Mouse (Mus musculus): Measurements from ENCODE around the gene Tldc2. TPM values are rescaled to one million over a fixed set of nuclear protein-coding genes. Genes with fewer than 3 reads are reported as not detected.

The Tldc2 gene
- polyA plus RNA-seq, 1 experiment from 2014 or later: not detected

DNA sequence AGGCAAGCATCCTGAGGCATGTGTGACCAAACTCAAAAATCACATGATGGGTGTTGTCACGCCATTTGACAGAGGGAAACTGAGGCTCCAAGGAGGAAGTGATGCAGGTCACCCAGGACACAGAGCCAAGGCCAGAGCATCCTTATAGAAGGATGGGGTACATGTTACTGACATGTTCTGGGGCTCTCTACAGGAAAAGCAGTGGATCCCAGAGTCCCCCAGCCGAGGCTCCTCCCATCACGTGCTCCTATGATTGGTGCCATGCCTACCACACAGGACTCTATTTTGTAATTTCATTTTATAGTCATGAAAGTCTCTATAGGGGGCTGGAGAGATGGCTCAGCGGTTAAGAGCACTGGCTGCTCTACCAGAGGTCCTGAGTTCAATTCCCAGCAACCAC is 29.1 kb upstream of the Tldc2 start:
- Histone ChIP-seq H3K36me3 (ENCODE audit: control insufficient read depth, insufficient read depth, low read length) (peaks cover 7% of the 10 kb centered on the region; the same call in 1 of the 2 replicates), H3K4me1 (replicated peaks; ENCODE audit: control insufficient read depth, insufficient read depth, low read length) (peaks cover 12% of the 10 kb centered on the region), H3K9ac (ENCODE audit: low read depth, low read length) (no peak overlapping the region), H3K9me3 (ENCODE audit: control insufficient read depth, low read length) (no peaks in the 10 kb centered on the region), H3K27me3 (ENCODE audit: control insufficient read depth, insufficient read depth, low read length) (no peaks in the 10 kb centered on the region), H3K27ac (ENCODE audit: low read depth, low read length) (no peak overlapping the region), H3K4me2 (replicated peaks; ENCODE audit: low read depth, low read length) (no peak overlapping the region), H3K4me3 (ENCODE audit: low read depth, low read length) (no peak overlapping the region)
- ATAC-seq (ENCODE audit: low FRiP score): no peak
- no peak for DNase-seq (ENCODE audit: low spot score)
- WGBS: 85% methylated on average over 4 of the region's 4 CpGs

DNA sequence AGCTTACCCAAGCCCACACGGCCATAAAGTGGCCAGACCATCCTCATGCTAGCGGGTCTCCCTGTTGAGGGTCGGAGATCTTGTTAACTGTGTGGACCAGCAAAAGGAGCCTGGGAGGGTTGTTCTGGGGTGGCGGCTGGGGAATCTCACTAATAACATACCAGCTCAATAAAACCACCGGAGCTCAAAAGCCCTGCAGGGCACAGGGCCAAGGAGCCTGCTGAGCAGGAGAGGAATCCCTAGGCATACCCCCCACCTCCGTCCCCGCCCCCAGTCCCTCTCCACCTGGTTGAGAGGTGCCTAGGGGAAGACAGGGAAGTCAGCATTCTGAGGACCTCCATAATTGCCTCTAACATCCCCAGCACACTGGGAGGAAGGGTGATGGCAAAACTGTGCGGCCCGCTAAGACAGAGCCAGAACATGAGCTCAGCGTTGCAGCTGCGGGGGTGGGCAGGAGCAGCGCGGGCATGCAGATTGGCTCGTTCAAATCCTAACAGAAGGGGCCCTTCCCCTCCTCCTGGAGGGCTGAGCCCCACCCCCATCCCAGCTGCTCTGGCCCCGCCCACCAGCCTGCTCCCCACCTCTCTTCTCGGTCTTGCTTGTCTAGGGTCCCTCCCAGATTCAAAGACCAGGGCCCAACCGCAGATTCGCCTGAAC is 28.4 kb upstream of the Tldc2 start:
- 0 out of 2 replicates have a peak, but pooled peaks cover 5% of the 10 kb centered on the region for H3K36me3 ChIP-seq (ENCODE audit: control insufficient read depth, insufficient read depth, low read length)
- H3K9ac ChIP-seq (ENCODE audit: low read depth, low read length): peak overlapping the region; percentile 47; the same call in 1 of the 2 replicates
- ATAC-seq (ENCODE audit: low FRiP score) (peak; percentile 88), DNase-seq (ENCODE audit: low spot score) (peak; percentile 79)
- peaks cover 12% of the 10 kb centered on the region for H3K4me1 ChIP-seq (replicated peaks; ENCODE audit: control insufficient read depth, insufficient read depth, low read length)
- WGBS: 13% methylated on average over 18 of the region's 18 CpGs
- no peaks in the 10 kb centered on the region for H3K27me3 ChIP-seq (ENCODE audit: control insufficient read depth, insufficient read depth, low read length)
- H3K4me3 ChIP-seq (ENCODE audit: low read depth, low read length): no peak overlapping the region
- peak overlapping the region; percentile 32 for H3K4me2 ChIP-seq (replicated peaks; ENCODE audit: low read depth, low read length)
- peak overlapping the region; percentile 83 for H3K27ac ChIP-seq (ENCODE audit: low read depth, low read length)
- no peaks in the 10 kb centered on the region for H3K9me3 ChIP-seq (ENCODE audit: control insufficient read depth, low read length)

DNA sequence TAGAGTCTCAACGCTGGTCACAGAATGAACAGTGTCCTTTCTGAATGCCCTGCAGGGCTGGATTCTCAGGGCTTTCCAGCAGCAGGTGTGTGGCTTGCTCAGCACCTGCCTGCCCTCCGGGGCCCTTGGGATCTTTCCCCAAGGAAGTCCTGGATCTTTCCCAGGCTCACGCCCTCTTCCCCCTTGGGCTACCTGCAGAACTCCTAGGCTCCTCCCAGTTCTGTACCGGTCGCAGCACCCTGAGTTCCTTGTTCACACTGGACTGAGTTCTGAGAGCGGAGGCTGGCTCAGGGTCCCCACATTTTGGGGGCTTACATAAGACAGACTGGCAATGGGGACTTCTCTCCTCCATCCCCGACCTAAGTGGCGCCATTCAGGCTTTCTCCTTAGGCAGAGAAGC is 27.7 kb upstream of the Tldc2 start:
- Histone ChIP-seq H3K27me3 (ENCODE audit: control insufficient read depth, insufficient read depth, low read length) (no peaks in the 10 kb centered on the region), H3K9ac (ENCODE audit: low read depth, low read length) (peak overlapping the region; percentile 44; the same call in 1 of the 2 replicates), H3K36me3 (ENCODE audit: control insufficient read depth, insufficient read depth, low read length) (0 out of 2 replicates have a peak, but pooled peaks cover 4% of the 10 kb centered on the region), H3K4me3 (ENCODE audit: low read depth, low read length) (no peak overlapping the region), H3K27ac (ENCODE audit: low read depth, low read length) (peak overlapping the region; percentile 83; the same call in 1 of the 2 replicates), H3K9me3 (ENCODE audit: control insufficient read depth, low read length) (no peaks in the 10 kb centered on the region), H3K4me2 (replicated peaks; ENCODE audit: low read depth, low read length) (no peak overlapping the region), H3K4me1 (replicated peaks; ENCODE audit: control insufficient read depth, insufficient read depth, low read length) (peaks cover 12% of the 10 kb centered on the region)
- 62% methylated on average over 8 of the region's 8 CpGs for WGBS
- DNase-seq (ENCODE audit: low spot score): no peak
- peak; percentile 23; the same call in 1 of the 2 replicates for ATAC-seq (ENCODE audit: low FRiP score)

DNA sequence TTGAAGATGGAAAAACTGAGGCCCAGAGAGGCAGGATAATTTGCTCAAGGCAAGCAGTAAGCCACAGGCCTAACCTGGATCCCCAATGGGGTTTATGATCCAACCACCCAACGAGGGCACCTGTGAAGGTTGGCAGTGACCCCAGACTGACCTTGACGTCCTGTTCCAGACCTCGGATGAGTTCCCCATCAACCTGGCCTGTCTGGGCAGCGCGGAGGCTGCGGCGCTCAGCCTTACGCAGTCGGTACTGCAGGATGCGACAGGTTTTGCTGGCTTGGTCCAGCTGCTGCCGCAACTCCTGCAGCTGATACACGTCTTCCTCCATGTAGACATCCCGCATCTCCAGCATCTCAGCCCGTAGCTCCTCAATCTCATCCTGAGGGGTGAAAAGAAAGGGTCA is 26.8 kb upstream of the Tldc2 start:
- H3K27ac ChIP-seq (ENCODE audit: low read depth, low read length): no peak overlapping the region
- no peaks in the 10 kb centered on the region for H3K27me3 ChIP-seq (ENCODE audit: control insufficient read depth, insufficient read depth, low read length)
- no peaks in the 10 kb centered on the region for H3K9me3 ChIP-seq (ENCODE audit: control insufficient read depth, low read length)
- H3K9ac ChIP-seq (ENCODE audit: low read depth, low read length): no peak overlapping the region
- 0 out of 2 replicates have a peak, but pooled peaks cover 2% of the 10 kb centered on the region for H3K36me3 ChIP-seq (ENCODE audit: control insufficient read depth, insufficient read depth, low read length)
- WGBS: 93% methylated on average over 14 of the region's 14 CpGs
- H3K4me2 ChIP-seq (replicated peaks; ENCODE audit: low read depth, low read length): no peak overlapping the region
- DNase-seq (ENCODE audit: low spot score) (no peak), ATAC-seq (ENCODE audit: low FRiP score) (no peak)
- no peak overlapping the region for H3K4me3 ChIP-seq (ENCODE audit: low read depth, low read length)
- peaks cover 12% of the 10 kb centered on the region for H3K4me1 ChIP-seq (replicated peaks; ENCODE audit: control insufficient read depth, insufficient read depth, low read length)

DNA sequence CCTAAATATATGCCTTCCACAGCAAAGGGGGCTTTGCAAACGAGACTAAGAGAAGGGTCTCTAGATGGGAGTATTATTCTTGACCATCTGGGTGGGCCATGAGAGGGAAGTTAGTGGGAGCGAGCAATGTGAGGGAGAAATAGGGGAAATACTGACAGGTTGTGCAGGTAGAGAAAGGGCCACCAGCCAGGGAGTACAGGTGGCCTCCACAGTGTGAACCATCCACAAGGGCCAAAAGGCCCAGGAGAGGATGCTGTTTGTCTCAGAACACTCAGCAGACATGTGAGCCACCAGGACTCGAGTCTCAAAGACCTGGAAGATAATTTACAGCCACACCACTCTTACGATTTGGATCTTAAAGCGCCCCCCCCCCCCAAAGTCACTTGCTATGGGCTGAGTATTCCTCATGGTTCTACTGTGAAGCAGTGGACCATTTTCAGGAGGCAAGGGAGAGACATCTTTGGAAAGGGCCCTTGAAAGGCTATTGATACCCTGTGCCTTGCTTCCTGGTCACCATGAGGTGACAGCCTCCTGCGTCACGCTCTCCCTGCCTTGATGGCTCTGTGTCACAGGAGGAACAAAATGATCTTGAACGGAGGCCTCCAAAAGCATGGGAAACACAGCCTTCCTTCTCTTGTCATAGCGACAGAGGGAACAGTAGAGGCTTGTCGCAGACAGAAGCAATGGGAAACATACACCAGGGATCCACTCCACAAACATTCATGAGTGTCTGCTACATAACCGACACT is 26.1 kb upstream of the Tldc2 start:
- ATAC-seq (ENCODE audit: low FRiP score): no peak
- Histone ChIP-seq H3K36me3 (ENCODE audit: control insufficient read depth, insufficient read depth, low read length) (0 out of 2 replicates have a peak, but pooled peaks cover 2% of the 10 kb centered on the region), H3K27me3 (ENCODE audit: control insufficient read depth, insufficient read depth, low read length) (no peaks in the 10 kb centered on the region), H3K4me1 (replicated peaks; ENCODE audit: control insufficient read depth, insufficient read depth, low read length) (peaks cover 12% of the 10 kb centered on the region), H3K9ac (ENCODE audit: low read depth, low read length) (no peak overlapping the region), H3K27ac (ENCODE audit: low read depth, low read length) (no peak overlapping the region), H3K4me2 (replicated peaks; ENCODE audit: low read depth, low read length) (no peak overlapping the region), H3K4me3 (ENCODE audit: low read depth, low read length) (no peak overlapping the region), H3K9me3 (ENCODE audit: control insufficient read depth, low read length) (no peaks in the 10 kb centered on the region)
- no peak for DNase-seq (ENCODE audit: low spot score)
- WGBS: 86% methylated on average over 11 of the region's 11 CpGs

DNA sequence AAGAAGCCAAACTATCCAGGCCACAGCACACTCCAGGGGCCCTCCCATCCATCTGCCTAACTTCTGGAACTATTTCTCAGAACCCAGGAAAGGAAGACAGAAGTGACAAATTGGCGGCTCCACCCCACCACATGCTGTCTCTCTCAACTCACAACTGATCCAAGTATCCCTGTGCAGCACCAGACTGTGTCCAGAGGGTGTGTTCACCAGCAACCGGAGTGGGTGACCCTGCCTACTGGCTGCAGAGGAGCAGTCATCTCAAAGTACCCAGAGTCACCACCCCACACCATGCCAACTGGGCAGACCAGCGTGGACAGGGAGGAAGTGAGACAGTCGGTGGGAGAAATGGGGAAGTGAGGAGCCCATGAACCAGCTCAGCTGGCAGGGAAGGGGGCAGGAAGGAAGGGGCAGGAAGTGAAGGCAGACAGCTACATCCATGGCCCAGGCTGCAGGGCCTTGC is 23.6 kb upstream of the Tldc2 start:
- no peak overlapping the region for H3K9ac ChIP-seq (ENCODE audit: low read depth, low read length)

DNA sequence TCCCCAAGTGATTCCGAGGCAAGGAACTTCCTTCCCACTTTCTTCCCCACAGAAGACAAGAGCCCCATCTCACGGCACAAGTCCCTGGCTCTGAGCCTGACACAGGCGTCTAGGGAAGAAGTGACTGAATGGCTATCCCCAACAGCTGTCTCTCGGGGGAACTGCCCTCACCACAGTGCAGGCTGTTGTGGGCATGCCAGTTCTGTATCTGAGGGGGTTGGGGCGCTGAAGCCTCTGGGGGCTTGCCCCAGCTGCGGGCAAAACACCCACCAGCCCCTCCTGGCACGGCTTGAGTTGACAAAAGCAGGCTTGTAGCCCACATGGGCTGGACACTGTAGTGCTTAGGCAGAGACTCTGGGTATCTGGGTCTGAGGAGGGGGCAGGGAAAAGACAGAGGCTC is 22.7 kb upstream of the Tldc2 start:
- Histone ChIP-seq H3K27me3 (ENCODE audit: control insufficient read depth, insufficient read depth, low read length) (no peaks in the 10 kb centered on the region), H3K4me2 (replicated peaks; ENCODE audit: low read depth, low read length) (no peak overlapping the region), H3K4me1 (replicated peaks; ENCODE audit: control insufficient read depth, insufficient read depth, low read length) (peaks cover 5% of the 10 kb centered on the region), H3K9ac (ENCODE audit: low read depth, low read length) (no peak overlapping the region), H3K9me3 (ENCODE audit: control insufficient read depth, low read length) (no peaks in the 10 kb centered on the region), H3K4me3 (ENCODE audit: low read depth, low read length) (no peak overlapping the region), H3K36me3 (ENCODE audit: control insufficient read depth, insufficient read depth, low read length) (0 out of 2 replicates have a peak, but pooled peaks cover 2% of the 10 kb centered on the region), H3K27ac (ENCODE audit: low read depth, low read length) (no peak overlapping the region)
- WGBS: 81% methylated on average over 7 of the region's 7 CpGs
- DNase-seq (ENCODE audit: low spot score) (no peak), ATAC-seq (ENCODE audit: low FRiP score) (no peak)

More for the DNA sequence above, 23.6 kb upstream of the Tldc2 start:
- Histone ChIP-seq H3K36me3 (ENCODE audit: control insufficient read depth, insufficient read depth, low read length) (0 out of 2 replicates have a peak, but pooled peaks cover 2% of the 10 kb centered on the region), H3K27ac (ENCODE audit: low read depth, low read length) (no peak overlapping the region), H3K9me3 (ENCODE audit: control insufficient read depth, low read length) (no peaks in the 10 kb centered on the region), H3K4me2 (replicated peaks; ENCODE audit: low read depth, low read length) (no peak overlapping the region), H3K4me3 (ENCODE audit: low read depth, low read length) (no peak overlapping the region), H3K4me1 (replicated peaks; ENCODE audit: control insufficient read depth, insufficient read depth, low read length) (peaks cover 11% of the 10 kb centered on the region), H3K27me3 (ENCODE audit: control insufficient read depth, insufficient read depth, low read length) (no peaks in the 10 kb centered on the region)
- DNase-seq (ENCODE audit: low spot score): no peak
- 78% methylated on average over 4 of the region's 4 CpGs for WGBS
- ATAC-seq (ENCODE audit: low FRiP score): no peak

DNA sequence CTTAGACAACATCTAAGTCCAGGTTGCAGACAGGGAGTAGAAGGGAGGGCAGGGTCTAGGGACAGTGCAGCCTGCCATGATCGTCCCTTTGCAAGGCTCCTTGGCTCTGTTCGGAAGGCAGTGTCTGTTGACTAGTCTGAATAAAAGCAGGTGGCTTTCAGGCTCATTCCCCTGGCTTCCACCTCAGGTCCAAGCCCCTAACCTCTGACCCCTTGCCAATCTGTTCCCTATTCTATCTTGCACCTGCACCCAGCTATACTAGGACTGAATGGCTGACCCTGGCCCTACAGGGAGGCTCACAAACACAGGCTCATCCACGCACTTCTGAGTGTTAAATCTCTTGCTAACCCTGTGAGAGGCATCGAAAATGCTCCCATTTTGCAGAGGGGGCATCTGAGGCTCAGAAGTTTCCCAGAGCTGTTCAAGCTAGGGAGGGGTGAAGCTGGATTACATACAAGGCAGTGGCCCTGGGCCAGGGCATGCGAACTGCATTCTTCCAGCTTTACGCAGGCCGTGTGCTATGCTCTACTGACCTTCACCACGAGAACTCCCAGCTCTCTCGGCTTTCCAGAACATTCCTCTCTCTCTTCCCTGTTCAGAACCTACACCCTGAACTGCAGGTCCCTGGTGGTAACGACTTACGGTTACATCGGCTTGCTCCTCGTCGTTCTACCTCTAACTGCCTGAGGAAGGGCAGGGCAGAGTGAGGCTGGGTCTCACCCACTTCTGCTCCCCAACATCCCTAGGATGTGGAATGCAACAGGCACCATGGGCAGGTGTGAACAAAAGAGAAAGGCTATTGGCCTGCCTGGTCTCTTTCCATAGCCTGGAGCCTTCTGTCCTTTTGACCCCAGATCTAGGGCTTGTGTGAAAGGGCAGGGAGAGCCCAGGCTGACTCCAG is 21.6 kb upstream of the Tldc2 start:
- Histone ChIP-seq H3K4me3 (ENCODE audit: low read depth, low read length) (no peak overlapping the region), H3K36me3 (ENCODE audit: control insufficient read depth, insufficient read depth, low read length) (0 out of 2 replicates have a peak, but pooled peaks cover 2% of the 10 kb centered on the region), H3K27me3 (ENCODE audit: control insufficient read depth, insufficient read depth, low read length) (no peaks in the 10 kb centered on the region), H3K4me1 (replicated peaks; ENCODE audit: control insufficient read depth, insufficient read depth, low read length) (0 out of 2 replicates have a peak, but pooled peaks cover 4% of the 10 kb centered on the region), H3K27ac (ENCODE audit: low read depth, low read length) (no peak overlapping the region), H3K9ac (ENCODE audit: low read depth, low read length) (no peak overlapping the region; the same call in 1 of the 2 replicates), H3K9me3 (ENCODE audit: control insufficient read depth, low read length) (no peaks in the 10 kb centered on the region), H3K4me2 (replicated peaks; ENCODE audit: low read depth, low read length) (no peak overlapping the region)
- 85% methylated on average over 14 of the region's 14 CpGs for WGBS
- ATAC-seq (ENCODE audit: low FRiP score) (no peak), DNase-seq (ENCODE audit: low spot score) (no peak)

Data from hindbrain, embryonic 11.5 days (tissue).